In genomic region chr15:81479446-81480213, GRCm38 (mm10) we compare ENCODE assay signal across 21 mouse cellular contexts. TPM values are rescaled to one million over a fixed set of nuclear protein-coding genes. Genes with fewer than 3 reads are reported as not detected.
DNase-seq lines count a peak whose midpoint lies in the region; ATAC-seq and TF ChIP-seq lines count a peak whose summit lies in the region.
"Had no signal": no experiment of that assay in that cellular context is flagged by ENCODE, and none has a peak within 500 bp of the region (broad histone marks: within the 10 kb centered on the region; RNA-seq: fewer than 3 reads in every experiment).

No protein-coding gene starts in this region.

- H3K9ac ChIP-seq in kidney, embryonic 16.5 days (replicated peaks; ENCODE audit: low read length) = no peak overlapping the region
- H3K9ac ChIP-seq: lung, embryonic 14.5 days had no signal

- WGBS in kidney, embryonic 16.5 days = 39% methylated on average over 21 of the region's 21 CpGs

- H3K9me3 ChIP-seq in kidney, embryonic 16.5 days (ENCODE audit: low read length) = no peaks in the 10 kb centered on the region

- ATAC-seq in kidney, embryonic 16.5 days (ENCODE audit: low FRiP score, low TSS enrichment) = 0 out of 2 replicates have a peak, but pooled peaks have one; percentile 35
- ATAC-seq: Patski had no signal

- H3K36me3 ChIP-seq in testis, adult 2 months (ENCODE audit: control insufficient read depth, insufficient read depth, low read length) = no peaks in the 10 kb centered on the region
- H3K36me3 ChIP-seq in kidney, embryonic 16.5 days (ENCODE audit: insufficient read depth, low read length) = peaks cover 8% of the 10 kb centered on the region

- no peaks in the 10 kb centered on the region for H3K27me3 ChIP-seq in testis, adult 2 months (ENCODE audit: control insufficient read depth, insufficient read depth, low read length)
- H3K27me3 ChIP-seq in kidney, embryonic 16.5 days (ENCODE audit: insufficient read depth, low read length) = no peaks in the 10 kb centered on the region
- H3K27me3 ChIP-seq: Patski had no signal

- H3K4me3 ChIP-seq in testis, adult 2 months (ENCODE audit: control insufficient read depth, low read depth, low read length) = peak overlapping the region; percentile 2
- H3K4me3 ChIP-seq in kidney, embryonic 16.5 days (ENCODE audit: low read length) = no peak overlapping the region

- DNase-seq in adrenal gland, postnatal 14 days = peak; percentile 51
- DNase-seq in adrenal gland, postnatal 4 days (ENCODE audit: low spot score in 2 of 2) = no peak
- DNase-seq in testis, postnatal 10 days (ENCODE audit: low spot score) = no peak
- peak; percentile 68 for DNase-seq in yolk sac, embryonic 10.5 days (ENCODE audit: low spot score)
- no peak for DNase-seq in lung, postnatal 14 days
- DNase-seq in left cerebral cortex, adult 18-20 months (ENCODE audit: low spot score in 2 of 2) = no peak
- DNase-seq: adrenal gland, adult 2 months; cerebellum, adult 18-20 months; gastrocnemius, postnatal 14 days; layer of hippocampus, postnatal 36 days; left cerebral cortex, postnatal 4 days; lung, embryonic 14.5 days; thymus, postnatal 4 days had no signal

- no peak overlapping the region for H3K27ac ChIP-seq in testis, adult 2 months (ENCODE audit: control insufficient read depth, insufficient read depth, low read depth, low read length)
- no peak overlapping the region for H3K27ac ChIP-seq in kidney, embryonic 16.5 days (ENCODE audit: low read length)
- H3K27ac ChIP-seq: macrophage; stomach, postnatal 0 days had no signal

- H3K4me1 ChIP-seq in testis, adult 2 months (ENCODE audit: control insufficient read depth, insufficient read depth, low read length) = peaks cover 12% of the 10 kb centered on the region
- peaks cover 8% of the 10 kb centered on the region; the same call in 1 of the 2 replicates for H3K4me1 ChIP-seq in kidney, embryonic 16.5 days (ENCODE audit: insufficient read depth, low read length)

- no peak overlapping the region for H3K4me2 ChIP-seq in kidney, embryonic 16.5 days (replicated peaks; ENCODE audit: low read depth, low read length)
- H3K4me2 ChIP-seq: heart, embryonic 11.5 days; liver, embryonic 11.5 days; lung, embryonic 14.5 days; midbrain, embryonic 11.5 days had no signal

- TF ChIP-seq CTCF in testis, adult 2 months (IDR thresholded peaks at IDR 0.05; ENCODE audit: control insufficient read depth, insufficient read depth, insufficient replicate concordance, low read depth, low read length) = no peak

- no peak for TF ChIP-seq POLR2A in testis, adult 2 months (IDR thresholded peaks at IDR 0.05; ENCODE audit: control insufficient read depth, low read depth, low read length)

RNA-seq across cellular contexts. Expression of gene Rbx1, which starts 13.5 kb away (rescaled TPM):
- 118 and 119 TPM in 2 replicates for total RNA-seq in adrenal gland, postnatal 14 days (2021)
- 100 to 1,000 TPM; 154 to 155 TPM for total RNA-seq in adrenal gland, postnatal 4 days (2021)
- polyA plus RNA-seq in testis, adult 2 months (2012; rRNA removed) = 51.1 and 55.3 TPM in 2 replicates
- 423 and 428 TPM in 2 replicates for polyA plus RNA-seq in kidney, embryonic 16.5 days (2015; fragmentation: Nextera tagmentation; extraction: Ambion mirVana)
- 100 to 1,000 TPM; 140 to 144 TPM for total RNA-seq in left cerebral cortex, adult 18-20 months (2021)

Comparison
In these comparisons a context has a peak if more than half of its experiments do, and no peak if none do; other contexts are left out.
1. DNase-seq: peak in adrenal gland, postnatal 14 days (single experiment) and yolk sac, embryonic 10.5 days (single experiment); none in adrenal gland, postnatal 4 days (0 of 2), testis, postnatal 10 days (single experiment), lung, postnatal 14 days (single experiment) and left cerebral cortex, adult 18-20 months (0 of 2).